Mouse (Mus musculus) stomach, adult 2 months (tissue): ENCODE data around the gene Mrgpra6. TPM values are rescaled to one million over a fixed set of nuclear protein-coding genes. Genes with fewer than 3 reads are reported as not detected.

Experiments
- polyA plus RNA-seq: library from polyadenylated mRNA; depleted of rRNA; stranded (reverse); fragments of >200 nt; gene quantifications from 2 replicates; pipeline ENCODE4 v1.2.3, GENCODE M21; 2012; rRNA removed

The Mrgpra6 gene
- not detected in 2 replicates for polyA plus RNA-seq

GRCm38 (mm10) chr7:47204830-47205229, at the start of gene Mrgpra6:
Mrgpra6 (minus strand) TSS chr7:47204920.

GRCm38 (mm10) chr7:47252770-47253169, 48.0 kb upstream of the Mrgpra6 start, which contains the start of gene Mrgpra9:
Mrgpra9 (minus strand) TSS chr7:47252848.

Other genes with a start within 250 kb of the Mrgpra6 start
- gene Uevld, start 246.4 kb downstream of the Mrgpra6 start, polyA plus RNA-seq = 0.48 and 0.62 TPM in 2 replicates
- gene Gm9999, start 221.3 kb downstream of the Mrgpra6 start, polyA plus RNA-seq = not detected in 2 replicates
- 1.4 TPM in 2 replicates for gene Spty2d1, start 196.5 kb downstream of the Mrgpra6 start, polyA plus RNA-seq
- gene Tmem86a, start 154.3 kb downstream of the Mrgpra6 start, polyA plus RNA-seq = 14.1 and 25.7 TPM in 2 replicates
- gene Ptpn5, start 71.2 kb downstream of the Mrgpra6 start, polyA plus RNA-seq = 0.11 and 0.17 TPM in 2 replicates
- gene Mrgpra9, start 47.9 kb upstream of the Mrgpra6 start, polyA plus RNA-seq = 0.09 and 0.13 TPM in 2 replicates
- not detected in 2 replicates for gene Mrgpra1, start 149.3 kb upstream of the Mrgpra6 start, polyA plus RNA-seq
- gene Mrgpra2a, start 247.2 kb upstream of the Mrgpra6 start, polyA plus RNA-seq = not detected in 2 replicates